Mouse (Mus musculus): ENCODE results near the gene Itgb7. TPM values are rescaled to one million over a fixed set of nuclear protein-coding genes. Genes with fewer than 3 reads are reported as not detected.

Gene Itgb7
- total RNA-seq, 2 experiments from 2014 or later = 4.1 to 7.4 TPM

DNA sequence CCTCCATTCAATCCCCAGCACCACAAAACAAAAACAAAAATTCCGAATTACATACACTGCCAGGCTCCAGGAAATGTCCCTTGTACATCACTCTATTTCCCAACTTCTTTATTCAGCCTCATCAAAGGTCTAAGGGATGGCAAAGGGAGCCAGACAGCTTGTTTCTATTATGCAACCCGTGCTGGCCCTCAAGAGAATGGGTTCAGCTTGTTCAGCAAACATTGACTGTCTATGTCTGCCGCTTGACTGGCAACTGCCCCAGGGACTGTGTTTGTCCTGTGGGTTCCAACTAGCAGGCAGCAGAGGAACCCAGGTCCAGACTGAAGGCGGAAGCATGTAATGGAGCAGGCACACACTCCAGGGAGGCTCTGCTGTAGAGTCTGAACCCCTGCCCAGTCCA is 32.9 kb downstream of the Itgb7 start:
- no peak for DNase-seq (ENCODE audit: low spot score in 2 of 2)

DNA sequence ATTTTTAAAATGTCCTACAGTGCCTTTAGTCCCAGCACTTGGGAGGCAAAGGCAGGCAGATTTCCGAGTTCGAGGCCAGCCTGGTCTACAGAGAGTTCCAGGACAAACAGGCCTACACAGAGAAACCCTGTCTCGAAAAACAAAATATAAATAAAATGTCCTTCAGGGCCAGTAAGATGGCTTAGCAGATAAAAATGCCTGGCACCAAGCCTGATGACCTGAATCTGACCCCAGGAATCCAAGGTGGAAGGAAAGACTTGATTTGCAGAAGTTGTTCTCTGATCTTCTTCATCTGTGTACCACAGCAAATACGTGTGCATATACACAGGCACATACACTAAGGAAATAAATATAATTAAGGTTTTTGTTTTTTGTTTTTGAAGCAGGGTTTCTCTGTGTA is 36.4 kb downstream of the Itgb7 start:
- DNase-seq (ENCODE audit: low spot score in 2 of 2) = no peak

- no peak for DNase-seq (ENCODE audit: low spot score in 2 of 2)
Observed at GRCm38 (mm10) chr15:102194439-102194838, 37.3 kb downstream of the Itgb7 start.

- no peak for DNase-seq (ENCODE audit: low spot score in 2 of 2)
Observed at GRCm38 (mm10) chr15:102193652-102194051, 38.1 kb downstream of the Itgb7 start.

DNA sequence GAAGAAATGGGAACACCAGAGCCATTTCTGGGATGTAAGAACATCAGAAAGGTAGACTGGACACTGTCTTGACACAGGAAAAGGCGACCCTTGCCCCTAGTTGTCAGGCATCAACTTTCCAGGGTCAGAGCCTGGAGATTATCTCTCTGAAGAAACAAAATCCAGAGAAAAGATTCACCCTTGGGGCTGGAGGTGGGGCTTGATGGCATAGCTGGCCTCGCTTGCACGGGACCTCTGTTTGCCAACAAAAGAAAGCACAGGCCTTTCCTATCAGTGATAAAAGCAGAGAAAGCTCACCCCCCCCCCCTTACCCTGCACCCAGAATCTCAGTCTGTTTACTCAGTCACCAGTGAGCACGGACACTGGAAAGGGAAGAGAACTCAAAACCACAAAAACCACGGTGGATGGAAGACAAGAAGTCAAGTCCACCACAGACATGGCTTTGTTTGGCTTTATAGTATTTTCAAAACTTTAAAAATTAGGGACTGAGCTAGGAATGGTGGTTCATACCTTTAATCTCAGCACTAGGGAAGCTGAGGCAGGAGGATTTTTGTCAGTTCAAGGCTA is 38.8 kb downstream of the Itgb7 start:
- no peak for DNase-seq (ENCODE audit: low spot score in 2 of 2)

DNA sequence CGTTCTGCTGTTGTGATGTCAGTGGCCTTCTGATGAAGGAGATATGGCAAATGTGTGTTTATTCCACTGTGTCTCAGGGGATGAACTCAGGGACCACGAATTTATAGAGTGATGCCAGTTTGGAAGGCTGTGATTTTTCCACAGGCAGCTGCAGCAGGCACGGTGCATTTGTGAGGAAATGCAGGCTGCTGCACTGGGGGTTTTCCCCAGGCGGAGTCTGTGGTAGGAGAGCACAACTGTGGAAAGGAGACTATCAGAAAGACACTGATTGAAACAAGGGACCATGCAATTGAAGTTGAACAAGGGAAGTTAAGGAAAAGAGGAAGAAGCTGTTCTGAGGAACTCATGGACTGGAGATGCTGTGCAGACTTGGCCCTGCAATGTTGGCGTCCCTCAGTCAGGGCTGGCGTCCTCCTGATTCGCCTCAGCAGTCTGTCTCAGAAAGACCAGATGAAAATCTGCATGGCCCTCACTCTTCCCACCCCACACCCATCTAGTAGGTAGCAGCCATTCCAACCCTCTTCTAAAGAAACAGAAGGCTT is 39.4 kb downstream of the Itgb7 start:
- DNase-seq (ENCODE audit: low spot score in 2 of 2) = no peak

GRCm38 (mm10) chr15:102191699-102192098 is 40.0 kb downstream of the Itgb7 start:
- no peak for DNase-seq (ENCODE audit: low spot score in 2 of 2)

DNA sequence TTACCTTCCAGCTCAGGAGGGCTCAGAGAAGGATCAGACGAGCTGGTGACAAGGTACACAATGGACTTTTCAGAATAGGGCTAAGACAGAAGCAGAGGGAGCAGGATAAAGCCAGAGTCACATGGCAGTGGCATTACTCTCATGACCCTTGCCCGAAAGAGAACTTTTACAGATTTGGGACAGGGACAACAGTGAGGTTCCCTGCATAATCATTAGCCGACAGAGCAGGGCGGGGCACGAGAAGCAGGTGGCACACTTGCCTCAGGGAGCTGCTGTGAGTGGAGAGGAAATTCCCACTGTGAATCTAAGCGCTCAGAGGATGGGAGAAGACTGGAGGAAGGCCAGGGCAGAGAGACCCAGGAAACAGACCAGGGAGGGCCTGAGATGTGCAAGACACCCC is 42.9 kb downstream of the Itgb7 start:
- no peak for DNase-seq (ENCODE audit: low spot score in 2 of 2)

DNA sequence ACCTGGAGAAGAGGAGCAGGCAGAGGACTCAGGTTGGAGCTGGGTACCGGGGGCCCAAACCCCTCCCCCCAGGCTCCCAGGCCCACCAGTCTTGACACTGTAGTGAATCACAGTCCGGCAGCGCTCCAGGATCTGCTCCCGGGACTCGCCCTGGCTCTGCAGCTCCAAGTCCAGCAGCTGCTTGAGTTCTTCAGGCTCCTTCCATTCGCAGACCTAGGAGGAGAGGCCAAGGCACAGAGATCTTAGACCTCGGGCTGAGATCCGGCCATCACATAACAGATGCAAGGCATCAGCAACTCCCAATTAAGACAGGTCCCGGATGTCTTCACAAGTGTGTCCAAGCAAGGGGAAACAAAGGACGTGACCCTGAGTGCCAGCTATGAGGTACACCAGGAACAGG is 43.6 kb downstream of the Itgb7 start:
- DNase-seq (ENCODE audit: low spot score in 2 of 2) = no peak

- no peak for DNase-seq (ENCODE audit: low spot score in 2 of 2)
Observed at GRCm38 (mm10) chr15:102186239-102186638, 45.5 kb downstream of the Itgb7 start.

DNA sequence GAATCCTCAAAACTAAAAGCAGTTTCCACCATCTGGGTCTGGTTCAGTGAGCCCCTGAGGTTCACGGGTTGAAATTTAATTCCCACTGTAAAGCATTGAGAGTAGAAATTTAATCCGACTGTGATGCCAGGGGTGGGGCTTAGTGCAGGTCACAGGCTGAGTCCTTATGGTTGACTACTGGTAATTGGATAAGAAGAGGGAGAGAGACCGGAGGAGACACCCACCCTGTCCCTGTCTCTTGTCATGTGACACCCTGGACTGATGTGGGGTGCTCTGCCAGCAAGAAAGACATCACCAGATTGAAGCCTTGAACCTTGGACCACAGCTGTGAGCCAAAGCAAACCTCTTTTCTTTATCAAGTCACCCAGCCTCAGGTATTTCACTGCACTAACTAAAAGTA is 48.7 kb downstream of the Itgb7 start:
- DNase-seq (ENCODE audit: low spot score in 2 of 2) = no peak

GRCm38 (mm10) chr15:102179924-102180323 is 51.8 kb downstream of the Itgb7 start:
- DNase-seq (ENCODE audit: low spot score in 2 of 2) = no peak

DNA sequence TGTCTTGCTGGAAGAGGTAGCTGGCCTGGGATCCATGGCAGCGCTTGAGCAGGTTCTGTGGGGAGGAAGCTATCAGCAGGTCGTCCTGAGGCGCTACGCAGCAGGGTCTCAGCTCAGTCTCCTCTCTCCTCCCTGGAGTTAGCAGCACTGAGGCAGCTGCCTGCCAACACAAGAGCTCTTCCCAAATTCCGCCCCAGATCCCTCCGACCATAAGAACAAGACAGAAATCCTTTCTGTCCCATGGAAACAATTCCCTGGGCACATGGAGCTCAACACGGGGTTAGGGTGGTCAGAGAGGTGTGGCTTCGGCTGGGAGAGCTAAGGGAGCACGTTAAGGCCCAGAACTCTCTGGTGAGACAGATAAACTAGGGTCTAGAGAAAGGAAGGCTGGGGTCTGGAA is 52.6 kb downstream of the Itgb7 start:
- DNase-seq (ENCODE audit: low spot score in 2 of 2) = no peak

GRCm38 (mm10) chr15:102178279-102178678 is 53.5 kb downstream of the Itgb7 start:
- DNase-seq (ENCODE audit: low spot score in 2 of 2) = peak; percentile 84 to 85

- no peak for DNase-seq (ENCODE audit: low spot score in 2 of 2)
Observed at GRCm38 (mm10) chr15:102177417-102177816, 54.3 kb downstream of the Itgb7 start.

DNA sequence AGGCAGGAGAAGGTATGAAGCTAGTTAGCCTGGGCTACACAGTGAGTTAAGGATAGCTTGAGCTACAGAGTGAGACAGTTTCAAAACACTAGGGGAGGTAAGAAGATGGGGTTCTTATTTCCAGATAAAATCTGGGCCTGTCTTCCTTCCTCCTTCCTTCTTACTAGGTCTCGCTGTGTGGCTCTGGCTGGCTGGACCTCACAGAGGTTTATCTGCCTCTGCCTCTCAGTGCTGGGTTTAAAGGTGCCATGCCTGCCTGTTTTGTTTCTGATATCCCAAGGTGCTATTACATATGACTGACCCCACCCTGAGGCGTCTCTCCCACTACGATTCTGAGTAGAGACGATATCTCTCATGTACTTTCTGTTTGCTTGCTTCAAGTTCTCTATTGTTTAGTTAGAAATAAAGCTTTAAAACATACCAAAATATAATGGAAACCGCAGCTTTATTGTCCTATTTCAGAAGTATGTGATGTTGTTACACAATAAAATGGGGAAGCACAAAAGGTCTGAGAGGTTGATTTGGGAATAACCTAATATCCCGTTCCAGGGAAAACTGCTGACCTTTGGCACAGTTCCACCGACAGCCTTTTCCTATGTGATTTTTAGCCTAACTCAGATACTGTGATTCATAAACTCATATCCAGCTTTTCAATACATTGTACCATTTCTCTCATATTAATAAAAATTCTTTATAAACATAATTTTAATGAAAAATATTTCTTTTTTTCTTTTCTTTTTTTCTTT is 55.0 kb downstream of the Itgb7 start:
- no peak for DNase-seq (ENCODE audit: low spot score in 2 of 2)

DNA sequence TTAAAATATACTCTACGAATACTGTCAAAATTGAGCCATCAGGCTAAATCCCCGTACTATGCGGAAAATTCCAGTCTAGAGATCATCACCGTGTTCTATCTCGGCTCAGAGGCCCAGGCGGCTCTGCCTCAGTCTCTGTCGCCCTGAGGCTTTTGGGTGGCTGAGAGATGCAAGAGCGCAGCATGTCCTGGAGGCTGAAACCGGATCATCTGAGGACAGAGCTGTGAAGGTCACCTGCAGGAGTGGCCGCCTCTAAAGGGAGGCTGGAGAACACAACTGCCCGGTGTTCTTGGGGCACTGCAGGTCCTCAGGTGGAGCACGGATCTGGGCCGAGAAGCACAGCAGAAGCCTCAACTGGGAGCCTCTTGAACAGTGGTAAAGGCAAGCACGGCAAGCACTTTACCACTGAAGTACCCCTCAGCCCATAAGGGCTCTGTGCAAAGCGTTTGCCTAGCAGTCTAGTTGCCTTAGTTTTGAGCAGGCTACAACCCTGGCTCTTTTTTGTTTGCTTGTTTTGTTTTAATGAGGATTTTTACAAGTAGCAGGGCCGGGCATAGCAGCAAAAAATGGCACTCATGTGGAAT is 55.9 kb downstream of the Itgb7 start:
- no peak for DNase-seq (ENCODE audit: low spot score in 2 of 2)

DNA sequence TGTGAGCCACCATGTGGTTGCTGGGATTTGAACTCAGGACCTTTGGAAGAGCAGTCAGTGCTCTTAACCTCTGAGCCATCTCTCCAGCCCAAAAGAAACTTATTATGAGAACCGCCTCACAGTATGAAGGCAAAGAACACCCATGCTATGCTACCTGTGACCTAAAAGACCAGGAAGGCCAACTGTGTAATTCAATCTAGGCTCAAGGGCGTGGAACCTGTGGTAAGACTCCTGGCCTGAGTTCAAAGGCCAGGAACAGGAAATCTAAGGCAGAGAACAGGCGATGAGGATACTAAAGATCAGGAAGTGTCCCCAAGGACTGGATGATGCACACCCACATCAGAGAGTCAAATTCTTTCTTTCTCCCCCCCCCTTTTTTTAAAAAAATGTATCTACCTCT is 58.2 kb downstream of the Itgb7 start:
- DNase-seq (ENCODE audit: low spot score in 2 of 2) = no peak

DNA sequence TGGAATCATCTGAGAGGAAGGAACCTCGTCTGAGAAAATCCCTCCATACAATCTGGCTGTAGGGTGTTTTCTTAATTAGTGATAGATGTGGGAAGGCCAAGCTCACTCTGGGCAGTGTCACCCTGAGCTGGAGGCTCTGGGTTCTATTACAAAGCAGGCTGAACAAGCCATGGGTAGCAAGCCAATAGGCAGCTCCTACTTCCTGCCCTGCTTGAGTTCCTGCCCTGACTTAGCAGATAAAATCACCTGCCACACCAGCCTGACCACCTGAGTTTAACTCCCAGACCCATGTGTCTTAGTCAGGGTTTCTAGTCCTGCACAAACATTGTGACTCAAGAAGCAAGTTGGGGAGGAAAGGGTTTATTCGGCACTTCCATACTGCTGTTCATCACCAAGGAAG is 62.7 kb downstream of the Itgb7 start:
- DNase-seq (ENCODE audit: low spot score in 2 of 2) = no peak

DNA sequence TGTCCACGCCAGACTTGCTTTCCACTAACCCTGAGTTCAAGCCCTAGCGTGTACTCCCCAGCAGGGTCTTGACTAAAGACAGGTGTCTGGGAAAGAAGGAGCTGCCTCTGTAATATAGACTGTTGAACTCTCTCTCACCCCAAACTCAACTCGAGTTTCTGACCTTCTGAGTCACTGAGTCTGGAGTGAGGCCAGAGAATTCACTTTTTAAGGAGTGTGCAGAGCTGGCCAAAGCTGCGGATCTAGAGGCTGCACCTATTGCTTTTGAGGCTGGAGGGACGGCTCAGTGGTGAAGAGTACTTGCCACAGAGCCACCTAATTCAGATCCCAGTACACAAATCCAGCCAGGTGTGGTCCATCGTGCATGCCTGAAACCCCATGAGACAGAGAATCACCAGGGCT is 64.1 kb downstream of the Itgb7 start:
- DNase-seq (ENCODE audit: low spot score in 2 of 2) = peak in 1 of 2 experiments; percentile 52
